Mouse (Mus musculus): ENCODE data around the gene Zfp276. TPM values are rescaled to one million over a fixed set of nuclear protein-coding genes. Genes with fewer than 3 reads are reported as not detected.
"Not testable (repeated sequence)": the region's sequence is repeated elsewhere in the genome, so short reads cannot be mapped to it uniquely, and the experiment has no call there.

Zfp276 gene
- polyA plus RNA-seq, 1 experiment from 2014 or later: 34.3 TPM

GRCm38 (mm10) chr8:123248596-123248995 is 5.4 kb upstream of the Zfp276 start:
- Histone ChIP-seq H3K27me3 (no peaks in the 10 kb centered on the region), H3K4me2 (replicated peaks) (no peak overlapping the region), H3K36me3 (peaks cover 76% of the 10 kb centered on the region), H3K9me3 (no peaks in the 10 kb centered on the region), H3K27ac (no peak overlapping the region), H3K4me3 (no peak overlapping the region), H3K9ac (no peak overlapping the region), H3K4me1 (peaks cover 13% of the 10 kb centered on the region)
- WGBS: 95% methylated on average over 8 of the region's 8 CpGs
- ATAC-seq (ENCODE audit: insufficient number of reproducible peaks, insufficient read depth, low FRiP score, low TSS enrichment): no peak

GRCm38 (mm10) chr8:123250940-123251339 is 3.1 kb upstream of the Zfp276 start:
- H3K4me3 ChIP-seq: no peak overlapping the region
- no peak overlapping the region for H3K4me2 ChIP-seq (replicated peaks)
- H3K27ac ChIP-seq: no peak overlapping the region
- H3K27me3 ChIP-seq: no peaks in the 10 kb centered on the region
- 95% methylated on average over 5 of the region's 5 CpGs for WGBS
- ATAC-seq (ENCODE audit: insufficient number of reproducible peaks, insufficient read depth, low FRiP score, low TSS enrichment): no peak
- H3K9me3 ChIP-seq: no peaks in the 10 kb centered on the region
- H3K36me3 ChIP-seq: peaks cover 58% of the 10 kb centered on the region
- H3K4me1 ChIP-seq: peaks cover 25% of the 10 kb centered on the region
- H3K9ac ChIP-seq: no peak overlapping the region

GRCm38 (mm10) chr8:123252925-123253324 is 1.1 kb upstream of the Zfp276 start:
- ATAC-seq (ENCODE audit: insufficient number of reproducible peaks, insufficient read depth, low FRiP score, low TSS enrichment): no peak
- no peak overlapping the region for H3K27ac ChIP-seq
- peaks cover 58% of the 10 kb centered on the region for H3K36me3 ChIP-seq
- H3K4me1 ChIP-seq: peaks cover 26% of the 10 kb centered on the region
- H3K9me3 ChIP-seq: no peaks in the 10 kb centered on the region
- H3K27me3 ChIP-seq: no peaks in the 10 kb centered on the region
- H3K9ac ChIP-seq: peak overlapping the region; percentile 90
- H3K4me2 ChIP-seq (replicated peaks): peak overlapping the region; percentile 97
- peak overlapping the region; percentile 80 for H3K4me3 ChIP-seq
- 43% methylated on average over 4 of the region's 4 CpGs for WGBS

GRCm38 (mm10) chr8:123253451-123254098 is 420 bp upstream of the Zfp276 start:
- Histone ChIP-seq H3K9ac (peak overlapping the region; percentile 90), H3K27ac (peak overlapping the region; percentile 80), H3K27me3 (no peaks in the 10 kb centered on the region), H3K4me2 (replicated peaks) (peak overlapping the region; percentile 97), H3K4me1 (peaks cover 26% of the 10 kb centered on the region), H3K9me3 (no peaks in the 10 kb centered on the region), H3K4me3 (peak overlapping the region; percentile 80), H3K36me3 (peaks cover 59% of the 10 kb centered on the region)
- no peak; the same call in 1 of the 2 replicates for ATAC-seq (ENCODE audit: insufficient number of reproducible peaks, insufficient read depth, low FRiP score, low TSS enrichment)
- WGBS: under 1% methylated on average over 39 of the region's 40 CpGs

- Histone ChIP-seq H3K4me2 (replicated peaks) (peak overlapping the region; percentile 97), H3K27me3 (no peaks in the 10 kb centered on the region), H3K9ac (peak overlapping the region; percentile 90), H3K4me3 (peak overlapping the region; percentile 80), H3K4me1 (peaks cover 26% of the 10 kb centered on the region), H3K9me3 (no peaks in the 10 kb centered on the region), H3K36me3 (peaks cover 58% of the 10 kb centered on the region), H3K27ac (no peak overlapping the region)
- 56% methylated on average over 6 of the region's 6 CpGs for WGBS
- no peak for ATAC-seq (ENCODE audit: insufficient number of reproducible peaks, insufficient read depth, low FRiP score, low TSS enrichment)
These were observed 1.2 kb downstream of the Zfp276 start for GRCm38 (mm10) chr8:123255170-123255569.

GRCm38 (mm10) chr8:123257114-123257513 is 3.1 kb downstream of the Zfp276 start:
- H3K27ac ChIP-seq: no peak overlapping the region
- H3K4me3 ChIP-seq: no peak overlapping the region
- no peak overlapping the region for H3K9ac ChIP-seq
- H3K4me1 ChIP-seq: peaks cover 26% of the 10 kb centered on the region
- H3K36me3 ChIP-seq: peaks cover 59% of the 10 kb centered on the region
- no peaks in the 10 kb centered on the region for H3K27me3 ChIP-seq
- no peak for ATAC-seq (ENCODE audit: insufficient number of reproducible peaks, insufficient read depth, low FRiP score, low TSS enrichment)
- no peaks in the 10 kb centered on the region for H3K9me3 ChIP-seq
- H3K4me2 ChIP-seq (replicated peaks): no peak overlapping the region
- 48% methylated on average over 3 of the region's 3 CpGs for WGBS

GRCm38 (mm10) chr8:123257593-123257992 is 3.6 kb downstream of the Zfp276 start:
- not testable (repeated sequence) for H3K9me3 ChIP-seq; H3K4me3 ChIP-seq; H3K27me3 ChIP-seq; H3K27ac ChIP-seq; H3K4me2 ChIP-seq (replicated peaks); ATAC-seq (ENCODE audit: insufficient number of reproducible peaks, insufficient read depth, low FRiP score, low TSS enrichment); H3K9ac ChIP-seq
- whole genome bisulfite sequencing: 86% methylated on average over 8 of the region's 8 CpGs
- Histone ChIP-seq H3K36me3 (peaks cover 60% of the 10 kb centered on the region), H3K4me1 (peaks cover 22% of the 10 kb centered on the region)

GRCm38 (mm10) chr8:123267926-123268656 is 14.1 kb downstream of the Zfp276 start:
- no peaks in the 10 kb centered on the region for H3K4me1 ChIP-seq
- no peak overlapping the region for H3K9ac ChIP-seq
- H3K27me3 ChIP-seq: no peaks in the 10 kb centered on the region
- no peak overlapping the region for H3K4me3 ChIP-seq
- H3K36me3 ChIP-seq: peaks cover 62% of the 10 kb centered on the region
- 68% methylated on average over 14 of the region's 14 CpGs for WGBS
- no peaks in the 10 kb centered on the region for H3K9me3 ChIP-seq
- H3K27ac ChIP-seq: no peak overlapping the region
- no peak for ATAC-seq (ENCODE audit: insufficient number of reproducible peaks, insufficient read depth, low FRiP score, low TSS enrichment)
- H3K4me2 ChIP-seq (replicated peaks): no peak overlapping the region

GRCm38 (mm10) chr8:123271147-123271546 is 17.2 kb downstream of the Zfp276 start:
- Histone ChIP-seq H3K9ac (no peak overlapping the region), H3K4me3 (no peak overlapping the region), H3K4me1 (no peaks in the 10 kb centered on the region), H3K27ac (no peak overlapping the region), H3K9me3 (no peaks in the 10 kb centered on the region), H3K4me2 (replicated peaks) (no peak overlapping the region), H3K27me3 (no peaks in the 10 kb centered on the region), H3K36me3 (peaks cover 45% of the 10 kb centered on the region)
- ATAC-seq (ENCODE audit: insufficient number of reproducible peaks, insufficient read depth, low FRiP score, low TSS enrichment): no peak
- 94% methylated on average over 10 of the region's 10 CpGs for WGBS

- 0 out of 2 replicates have a peak overlapping the region, but pooled peaks have one; percentile 19 for H3K9ac ChIP-seq
- no peaks in the 10 kb centered on the region for H3K27me3 ChIP-seq
- no peaks in the 10 kb centered on the region for H3K9me3 ChIP-seq
- no peak overlapping the region for H3K4me2 ChIP-seq (replicated peaks)
- H3K4me1 ChIP-seq: no peaks in the 10 kb centered on the region
- no peak for ATAC-seq (ENCODE audit: insufficient number of reproducible peaks, insufficient read depth, low FRiP score, low TSS enrichment)
- H3K27ac ChIP-seq: no peak overlapping the region; the same call in 1 of the 2 replicates
- H3K4me3 ChIP-seq: no peak overlapping the region
- WGBS: 75% methylated on average over 4 of the region's 4 CpGs
- peaks cover 43% of the 10 kb centered on the region for H3K36me3 ChIP-seq
These were observed 17.9 kb downstream of the Zfp276 start for GRCm38 (mm10) chr8:123271901-123272300.

GRCm38 (mm10) chr8:123274447-123274846 is 20.5 kb downstream of the Zfp276 start:
- no peaks in the 10 kb centered on the region for H3K9me3 ChIP-seq
- no peak for ATAC-seq (ENCODE audit: insufficient number of reproducible peaks, insufficient read depth, low FRiP score, low TSS enrichment)
- peaks cover 31% of the 10 kb centered on the region for H3K36me3 ChIP-seq
- H3K4me2 ChIP-seq (replicated peaks): no peak overlapping the region
- H3K4me1 ChIP-seq: no peaks in the 10 kb centered on the region
- 77% methylated on average over 5 of the region's 5 CpGs for WGBS
- no peak overlapping the region for H3K4me3 ChIP-seq
- no peaks in the 10 kb centered on the region for H3K27me3 ChIP-seq
- no peak overlapping the region for H3K27ac ChIP-seq
- H3K9ac ChIP-seq: no peak overlapping the region

- Histone ChIP-seq H3K36me3 (peaks cover 31% of the 10 kb centered on the region; the same call in 1 of the 2 replicates), H3K9me3 (no peaks in the 10 kb centered on the region)
- 92% methylated on average over 12 of the region's 12 CpGs for WGBS
These were observed 21.1 kb downstream of the Zfp276 start for GRCm38 (mm10) chr8:123275096-123275495.

More at GRCm38 (mm10) chr8:123275096-123275495, 21.1 kb downstream of the Zfp276 start:
- Histone ChIP-seq H3K27ac (no peak overlapping the region), H3K4me1 (no peaks in the 10 kb centered on the region), H3K4me3 (no peak overlapping the region), H3K9ac (no peak overlapping the region), H3K27me3 (no peaks in the 10 kb centered on the region), H3K4me2 (replicated peaks) (no peak overlapping the region)
- no peak for ATAC-seq (ENCODE audit: insufficient number of reproducible peaks, insufficient read depth, low FRiP score, low TSS enrichment)
